Mouse (Mus musculus) retina, postnatal 7 days (tissue): ENCODE measurements around the gene Phlda2.
"Not testable (repeated sequence)": the region's sequence is repeated elsewhere in the genome, so short reads cannot be mapped to it uniquely, and the experiment has no call there.

ENCODE experiments used
- DNase-seq: peaks from one replicate; pipeline ENCODE4 v3.0.0-alpha.2; 2012; ENCODE audit warnings: low read depth, low spot score

Gene Phlda2

DNA sequence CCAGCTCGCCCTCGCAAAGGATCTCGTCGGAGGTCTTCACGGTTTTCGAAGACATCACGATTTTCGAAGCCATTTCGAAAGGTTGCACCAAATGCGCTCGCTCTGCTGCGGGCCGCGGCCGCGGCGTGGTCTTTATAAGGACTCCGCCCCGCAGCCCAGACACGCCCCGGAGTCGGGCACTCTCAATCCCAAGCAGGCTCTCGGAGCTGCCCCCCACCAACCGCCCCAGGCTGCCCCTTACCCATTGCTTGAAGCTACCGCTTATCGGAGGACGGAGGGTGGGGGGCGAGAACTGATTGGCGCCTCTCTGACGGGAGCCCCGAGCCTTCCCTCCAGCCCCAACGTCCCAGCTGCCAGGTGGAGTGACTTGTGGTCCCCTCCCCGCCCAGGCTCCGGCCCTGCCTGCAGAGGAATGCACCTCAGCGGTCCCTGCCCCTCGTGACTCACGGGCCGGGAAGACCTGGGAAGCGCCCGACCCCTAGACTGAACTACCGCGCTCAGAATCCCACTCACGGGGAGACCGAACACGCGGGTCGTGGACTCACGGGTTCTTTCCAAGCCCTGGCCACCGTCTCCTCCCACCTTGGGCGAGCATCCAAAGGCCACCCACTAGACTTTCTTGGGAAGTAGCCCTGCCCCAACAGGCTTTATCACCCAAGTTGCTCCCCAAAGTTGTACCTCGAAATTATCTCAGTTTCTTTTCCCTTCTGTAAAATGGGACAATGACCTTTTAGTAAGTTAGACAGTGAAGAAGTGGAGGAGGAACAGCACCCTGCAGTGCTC lies at the start of gene Phlda2:
Gene Phlda2 (minus strand): TSS at position 733 of the 783 bp plus-strand sequence.
- no peak for DNase-seq

DNA sequence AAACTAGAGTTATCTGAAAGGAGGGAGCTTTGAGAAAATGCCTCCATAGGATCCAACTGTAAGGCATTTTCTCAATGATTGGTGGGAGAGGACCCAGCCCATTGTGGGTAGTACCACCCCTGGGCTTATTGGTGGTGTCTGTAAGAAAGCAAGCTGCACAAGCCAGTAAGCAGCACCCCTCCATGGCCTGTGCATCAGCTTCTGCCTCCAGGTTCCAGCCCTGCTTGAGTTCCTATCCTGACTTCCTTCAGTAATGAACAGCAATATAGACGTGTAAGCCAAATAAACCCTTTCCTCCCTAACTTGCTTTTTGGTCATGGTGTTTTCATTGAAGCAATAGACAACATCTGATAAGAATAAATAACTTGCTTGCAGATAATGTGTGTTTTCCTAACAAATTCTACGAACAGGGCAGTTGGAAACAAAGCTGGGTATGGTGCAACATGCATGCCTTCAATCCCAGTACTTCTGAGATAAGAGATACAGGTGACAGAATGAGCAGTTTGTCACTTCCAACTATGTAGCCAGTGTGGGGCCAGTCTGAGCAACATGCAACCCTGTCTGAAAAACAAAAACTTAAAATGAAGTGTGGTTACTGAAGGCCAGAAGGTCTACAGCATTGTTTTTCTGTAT lies 46.8 kb upstream of the Phlda2 start:
- no peak for DNase-seq

DNA sequence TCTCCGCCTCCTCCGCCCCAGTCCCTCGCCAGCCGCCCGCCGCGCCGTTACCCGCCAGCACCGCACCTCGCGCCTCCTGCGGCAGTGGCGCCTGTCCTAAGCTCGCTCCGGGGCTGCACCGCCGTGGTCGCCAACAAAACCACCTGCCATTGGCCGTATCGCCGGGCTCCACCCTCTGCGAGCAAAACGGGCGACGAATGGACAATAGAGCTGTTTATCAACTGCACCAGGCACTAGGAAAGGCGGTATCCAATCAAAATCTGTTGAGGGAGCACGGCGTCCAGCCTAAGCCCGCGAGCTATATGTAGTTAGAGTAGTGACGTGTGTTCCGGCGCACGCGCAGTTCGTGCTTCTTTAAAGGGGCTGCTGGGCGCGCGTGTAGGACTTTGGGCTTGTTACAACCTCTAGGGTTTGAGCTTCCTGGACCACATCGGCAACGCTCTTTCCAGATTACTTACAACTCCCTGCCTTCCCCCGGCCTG lies 46.1 kb upstream of the Phlda2 start, which contains the start of gene Nap1l4:
Gene Nap1l4 (minus strand): TSS at position 131 of the 482 bp plus-strand sequence.
- DNase-seq, result peak; percentile 96

DNA sequence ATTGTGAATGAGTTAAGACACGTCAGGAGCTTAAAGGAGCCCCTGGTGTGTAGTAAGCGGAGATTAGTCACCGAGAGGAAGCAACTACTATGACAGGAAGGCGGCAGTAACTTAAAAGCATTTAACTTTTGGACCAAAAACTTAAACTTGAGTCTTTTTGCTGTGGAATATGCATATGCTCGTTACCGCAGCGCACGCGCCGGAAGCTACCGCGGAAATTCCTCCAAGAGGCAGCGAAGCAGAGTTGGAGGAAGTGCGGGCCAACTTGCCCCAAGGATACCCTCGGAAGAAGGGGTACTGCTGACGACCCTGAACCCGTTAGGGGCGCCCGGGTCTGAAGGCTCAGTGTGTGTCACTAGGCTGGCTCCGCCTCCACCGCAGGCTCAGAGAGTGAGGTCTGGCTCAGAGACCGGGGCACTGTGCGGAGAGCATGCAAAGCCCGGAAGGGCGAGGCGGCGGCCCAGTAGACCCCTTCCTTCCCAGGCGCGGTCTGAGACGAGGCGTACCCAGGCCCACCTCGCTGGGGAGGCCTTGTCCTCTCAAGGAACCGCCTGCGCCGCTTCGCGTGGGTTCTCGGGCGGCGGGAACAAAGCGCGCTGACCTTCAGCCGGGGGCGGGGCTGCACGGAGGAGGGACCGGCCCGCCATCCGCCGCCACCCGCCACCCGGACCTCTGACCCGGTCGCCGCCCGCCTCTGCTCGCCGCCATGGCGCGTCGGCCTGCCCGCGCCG lies 45.4 kb upstream of the Phlda2 start:
- no peak for DNase-seq

DNA sequence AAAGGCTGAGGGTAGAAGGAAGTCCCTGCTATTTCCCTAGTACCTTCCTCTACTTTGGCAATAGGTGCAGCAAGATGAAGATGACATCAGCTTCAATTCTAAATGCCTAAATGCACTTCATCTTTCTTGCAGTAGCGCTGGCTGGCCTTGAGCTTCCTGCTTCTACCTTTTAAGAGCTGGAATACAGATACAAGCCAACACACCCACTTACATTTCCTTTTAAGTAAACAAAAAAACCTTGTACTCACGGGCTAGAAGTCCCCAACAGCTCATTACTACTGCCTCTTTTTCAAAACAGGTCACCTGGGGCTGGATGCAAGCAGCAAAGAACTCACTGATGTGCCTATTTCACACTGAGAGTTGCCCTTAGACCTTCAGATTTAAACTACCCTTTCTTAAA lies 43.6 kb upstream of the Phlda2 start:
- no peak for DNase-seq

DNA sequence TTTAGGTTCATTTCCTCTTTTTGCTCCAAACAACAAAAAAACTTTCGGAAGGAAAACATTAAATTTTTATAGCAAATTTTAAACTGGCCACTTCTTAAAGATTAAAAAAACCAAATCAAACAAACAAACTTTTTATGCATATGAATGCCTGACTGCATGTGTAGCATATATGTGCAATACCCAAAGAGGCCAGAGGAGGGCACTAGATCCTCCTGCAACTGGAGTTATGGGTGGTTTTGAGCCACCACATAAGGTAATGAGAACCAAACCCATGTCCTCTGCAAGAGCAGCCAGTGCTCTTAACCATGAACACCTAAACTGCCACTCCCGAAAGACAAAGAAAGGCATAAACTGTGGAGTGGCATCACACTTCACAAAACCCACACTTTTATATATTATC lies 41.4 kb upstream of the Phlda2 start:
- DNase-seq, result no peak

DNA sequence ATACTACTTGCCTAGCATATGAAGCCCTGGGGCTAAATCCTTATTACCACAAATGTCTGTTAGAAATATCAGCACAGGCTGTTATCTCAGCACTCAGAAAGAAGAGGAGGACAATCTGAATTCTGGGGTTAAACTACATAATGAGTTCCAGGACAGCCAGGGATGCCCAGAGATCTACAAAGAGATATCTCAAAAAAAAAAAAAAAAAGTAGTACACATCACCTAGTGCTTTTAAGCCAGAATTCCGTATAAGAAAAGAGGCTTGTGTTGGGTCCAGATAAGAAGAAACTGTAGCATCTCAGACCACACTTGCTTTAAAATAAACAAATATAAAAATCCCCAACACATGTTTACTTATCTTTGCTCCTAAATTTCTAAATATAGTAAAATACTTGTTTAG lies 35.7 kb upstream of the Phlda2 start:
- DNase-seq, result no peak

DNA sequence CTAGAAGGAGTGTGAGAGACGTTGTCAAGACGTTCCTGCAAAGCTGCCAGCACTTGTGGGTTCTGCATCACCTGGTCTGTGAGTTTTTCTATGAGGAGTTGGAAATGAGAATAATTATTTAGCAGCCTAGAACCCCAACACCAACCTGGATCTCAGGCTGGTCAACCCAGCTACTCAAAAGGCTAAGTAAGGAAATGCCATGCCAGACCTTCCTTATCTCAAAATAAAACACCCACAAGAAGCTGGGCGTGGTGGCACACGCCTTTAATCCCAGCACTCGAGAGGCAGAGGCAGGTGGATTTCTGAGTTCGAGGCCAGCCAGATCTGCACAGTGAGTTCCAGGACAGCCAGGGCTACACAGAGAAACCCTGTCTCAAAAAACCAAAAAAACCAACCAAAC lies 35.3 kb upstream of the Phlda2 start:
- DNase-seq, result not testable (repeated sequence)

DNA sequence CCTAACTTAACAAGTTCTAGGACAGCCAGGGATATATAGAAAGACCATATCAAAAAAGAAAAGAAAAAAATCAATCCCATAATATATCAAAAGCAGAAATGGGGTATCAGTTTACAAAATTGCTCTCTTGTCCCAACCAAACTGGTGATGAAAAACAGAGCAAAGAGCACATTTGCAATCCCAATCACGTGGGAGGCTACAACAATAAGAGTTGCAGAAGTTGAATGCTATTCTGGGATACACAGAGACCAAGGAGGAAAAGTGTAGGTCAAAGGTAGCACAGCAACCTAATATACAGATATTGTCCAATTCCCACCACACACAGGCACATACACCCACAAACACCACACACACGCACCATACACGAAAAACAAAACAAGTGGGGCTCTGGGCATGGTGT lies 33.3 kb upstream of the Phlda2 start:
- no peak for DNase-seq

DNA sequence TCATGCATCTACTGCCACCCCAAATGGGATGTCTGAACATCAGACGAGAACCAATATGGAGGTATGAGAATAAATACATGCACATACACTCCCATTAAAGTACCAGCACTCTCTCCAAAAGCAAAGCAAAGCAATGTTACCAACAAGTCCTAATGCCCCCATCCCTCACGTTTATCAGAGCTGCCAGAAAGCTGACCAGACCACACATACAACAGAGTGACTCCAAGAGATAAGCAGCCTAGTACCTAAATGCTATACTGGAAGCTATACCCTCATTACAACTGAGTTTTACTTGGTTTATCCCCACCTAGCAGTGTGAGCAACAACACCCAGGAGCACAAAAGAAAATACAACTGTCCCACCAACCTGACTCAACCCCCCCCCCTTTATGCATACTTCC lies 30.3 kb upstream of the Phlda2 start:
- no peak for DNase-seq

DNA sequence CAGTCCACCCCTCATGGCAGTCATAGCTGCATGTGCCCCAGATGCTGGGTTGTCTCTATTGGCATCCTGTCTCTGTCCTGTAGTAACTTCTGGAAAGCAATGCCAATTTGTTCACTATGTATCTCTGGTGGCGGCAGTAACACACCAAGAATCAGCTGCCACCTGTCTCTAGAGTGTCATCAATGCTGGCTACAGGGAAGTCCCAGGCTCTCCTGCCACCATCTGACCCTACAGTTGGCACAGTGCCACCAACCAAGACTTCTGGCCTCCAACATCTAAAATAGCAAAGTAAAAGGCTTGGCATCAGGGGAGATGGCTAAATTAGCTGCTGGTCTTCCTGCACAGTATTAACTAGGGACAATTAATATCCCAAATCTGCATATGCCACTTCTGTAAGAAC lies 29.5 kb upstream of the Phlda2 start:
- no peak for DNase-seq

DNA sequence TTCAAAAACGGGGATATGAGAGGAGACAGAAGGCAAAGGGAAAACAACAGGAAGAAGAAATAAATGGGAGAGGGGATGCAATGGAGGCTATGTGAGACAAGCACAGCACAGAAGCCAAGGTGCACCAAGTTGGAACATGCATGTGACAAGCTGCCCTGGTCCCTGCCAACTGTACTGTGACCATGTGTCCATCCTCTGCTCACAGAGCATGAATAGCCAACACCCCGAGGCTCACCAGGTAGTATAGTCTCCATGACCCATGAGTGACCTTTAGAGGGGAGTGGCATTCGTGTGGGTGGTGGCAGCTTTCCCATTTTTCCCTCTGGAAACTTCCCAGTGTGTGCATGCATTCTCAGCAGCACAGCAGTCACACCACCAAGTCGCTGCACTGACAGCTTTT lies 16.4 kb upstream of the Phlda2 start:
- DNase-seq, result no peak

DNA sequence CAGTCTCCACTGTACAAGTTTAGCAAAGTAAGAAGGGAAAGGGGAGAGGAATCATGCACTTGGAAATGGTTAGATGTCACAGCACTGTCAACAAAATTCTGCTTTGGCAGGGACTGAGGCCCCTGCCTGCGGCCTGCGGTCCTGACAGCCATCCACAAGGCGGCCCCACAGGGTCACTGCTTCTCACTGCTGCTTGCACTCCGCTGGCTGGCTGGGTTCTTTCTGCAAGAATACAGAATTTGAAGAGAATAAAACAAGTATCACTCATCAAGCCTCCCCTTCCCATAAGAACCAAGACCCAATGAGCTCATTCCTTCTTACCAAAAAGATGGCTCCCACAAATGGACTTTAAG lies 11.4 kb upstream of the Phlda2 start:
- DNase-seq, result no peak

DNA sequence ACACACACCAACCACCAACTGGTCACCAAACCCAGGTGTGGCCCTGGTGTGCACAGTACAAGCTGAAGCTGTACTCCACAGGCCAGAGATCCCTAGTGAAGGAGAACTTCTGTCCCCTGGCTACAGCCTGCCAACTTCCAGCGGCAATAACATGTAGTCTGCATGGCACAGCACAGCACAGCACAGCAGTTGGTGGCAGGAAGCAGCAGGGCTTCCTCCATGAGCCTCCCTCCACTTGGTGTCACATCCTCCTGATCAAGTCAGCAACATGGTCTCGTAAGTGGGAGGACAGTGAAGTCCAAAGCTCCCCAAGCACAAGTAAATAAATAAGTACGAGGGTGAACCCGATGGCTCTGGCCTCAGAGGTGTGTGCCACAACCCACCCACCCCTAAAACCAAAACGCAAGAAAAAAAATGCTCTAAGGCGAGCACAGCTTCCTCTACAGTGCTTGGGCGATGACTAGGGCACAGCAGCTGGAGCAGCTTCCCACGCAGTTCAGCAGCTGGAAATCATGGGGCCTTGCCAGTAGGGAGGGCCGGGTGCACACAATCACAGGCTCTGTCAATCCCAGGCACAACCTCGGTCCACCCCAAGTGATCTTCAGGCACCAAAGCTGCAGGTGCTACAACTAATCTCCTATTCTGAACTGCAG lies 10.9 kb upstream of the Phlda2 start:
- DNase-seq, result no peak

DNA sequence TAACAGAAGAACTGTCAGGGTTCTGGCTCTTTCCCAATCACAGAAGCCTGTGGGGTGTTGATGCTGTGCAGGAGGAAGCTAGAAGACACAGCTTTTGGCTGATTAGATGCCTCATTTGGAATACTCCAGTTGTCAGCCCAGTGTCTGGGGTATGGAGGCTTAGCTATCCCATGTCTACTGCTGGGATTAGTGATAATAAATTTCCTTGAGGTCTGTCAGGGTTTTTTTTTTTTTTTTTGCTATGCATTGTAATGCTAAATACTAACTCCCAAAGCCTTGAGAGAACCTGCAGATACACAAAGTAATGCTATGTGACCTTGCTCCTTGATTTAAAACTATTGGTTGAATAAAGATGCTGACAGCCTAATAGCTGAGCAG lies 8.4 kb upstream of the Phlda2 start:
- DNase-seq, result no peak

DNA sequence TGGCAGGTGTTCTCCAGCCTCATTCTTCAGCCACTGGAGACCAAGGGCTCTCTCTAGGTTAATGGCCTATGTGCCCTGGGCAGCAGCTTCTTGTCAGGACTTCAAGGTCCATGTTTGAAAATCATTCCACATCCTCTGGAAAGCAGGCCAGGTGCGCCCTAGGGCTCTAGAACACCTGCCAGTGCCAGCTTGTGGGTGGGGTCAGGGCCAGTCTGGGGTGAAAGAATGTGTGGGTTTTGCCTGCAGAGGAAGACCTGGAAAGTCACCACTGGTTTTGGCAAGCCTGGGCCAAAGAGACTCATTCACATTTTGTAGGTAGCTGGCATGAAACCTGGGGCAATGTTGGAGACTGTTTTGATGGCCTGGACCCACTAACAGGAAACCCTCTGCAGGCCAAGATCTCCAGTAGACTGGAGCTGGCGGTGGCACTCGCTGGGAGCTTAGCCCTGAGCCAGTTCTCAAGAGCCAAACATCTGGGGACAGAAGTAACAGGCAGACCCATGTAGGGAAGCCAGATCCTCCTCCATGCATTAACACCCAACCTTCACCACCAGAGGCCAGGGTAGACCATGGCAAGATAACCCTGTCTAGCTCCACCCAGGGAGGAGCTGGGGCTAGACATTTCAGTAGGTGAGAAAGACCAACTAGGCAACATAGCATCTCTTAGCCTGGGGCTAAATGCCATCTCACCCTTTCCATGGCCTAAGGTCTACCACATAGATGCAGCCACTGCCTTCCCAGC lies 7.8 kb upstream of the Phlda2 start:
- DNase-seq, result no peak

DNA sequence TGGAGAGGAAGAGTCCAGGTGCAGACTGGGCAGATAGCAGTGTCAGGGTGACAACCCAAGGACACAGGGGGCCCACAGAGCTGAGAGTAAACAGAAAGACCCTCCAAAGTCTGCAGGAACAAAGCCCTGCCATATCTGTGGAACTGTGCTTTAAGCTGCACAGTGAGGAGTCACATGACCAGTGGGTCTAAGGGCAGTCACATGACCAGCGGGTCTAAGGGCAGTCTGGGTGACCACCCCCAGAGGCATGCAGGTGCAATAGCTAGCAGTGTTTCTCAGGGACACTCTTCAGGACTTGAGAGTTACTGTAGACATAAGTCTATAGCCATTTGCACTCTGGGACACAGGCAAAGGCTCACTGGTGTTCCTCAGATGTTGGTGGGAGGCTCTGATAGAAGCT lies 6.6 kb upstream of the Phlda2 start:
- no peak for DNase-seq

DNA sequence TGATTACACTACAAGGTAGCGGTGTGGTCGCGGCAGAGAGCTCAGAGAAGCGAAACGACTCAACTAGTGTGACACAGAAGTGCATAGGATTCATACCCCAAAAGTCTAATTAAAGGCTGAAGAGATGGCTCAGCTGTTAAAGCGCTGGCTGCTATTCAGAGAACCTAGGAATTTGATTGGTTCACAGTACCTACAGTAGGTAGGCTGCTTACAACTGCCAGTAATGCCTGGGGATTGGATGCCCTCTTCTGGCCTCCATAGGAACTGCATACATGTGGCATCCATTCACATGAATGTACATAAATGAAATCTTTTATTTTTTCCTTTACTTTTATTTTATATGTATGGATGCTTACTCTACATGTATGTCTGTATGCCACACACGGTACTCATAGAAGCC lies 3.7 kb upstream of the Phlda2 start:
- DNase-seq, result peak; percentile 35

DNA sequence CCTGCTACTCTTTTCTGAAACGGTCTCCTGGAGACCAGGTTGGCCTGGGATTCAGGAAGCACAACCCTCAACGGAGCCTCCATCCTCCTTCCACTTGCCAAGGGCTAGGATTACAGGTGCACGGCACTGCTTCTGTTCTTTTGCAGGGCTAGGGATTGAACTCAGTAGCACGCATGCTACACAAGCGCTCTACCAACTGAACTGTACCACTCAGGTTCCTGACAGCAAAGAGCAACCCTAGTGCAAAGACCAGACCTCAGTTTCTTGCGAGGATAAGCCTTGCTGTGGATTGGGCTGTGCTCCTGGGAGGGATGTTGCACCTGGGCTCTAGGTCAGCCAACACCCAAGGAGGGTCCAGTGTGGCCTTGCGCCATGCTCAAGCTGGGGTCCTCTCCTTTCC lies 3.3 kb upstream of the Phlda2 start:
- DNase-seq, result no peak

DNA sequence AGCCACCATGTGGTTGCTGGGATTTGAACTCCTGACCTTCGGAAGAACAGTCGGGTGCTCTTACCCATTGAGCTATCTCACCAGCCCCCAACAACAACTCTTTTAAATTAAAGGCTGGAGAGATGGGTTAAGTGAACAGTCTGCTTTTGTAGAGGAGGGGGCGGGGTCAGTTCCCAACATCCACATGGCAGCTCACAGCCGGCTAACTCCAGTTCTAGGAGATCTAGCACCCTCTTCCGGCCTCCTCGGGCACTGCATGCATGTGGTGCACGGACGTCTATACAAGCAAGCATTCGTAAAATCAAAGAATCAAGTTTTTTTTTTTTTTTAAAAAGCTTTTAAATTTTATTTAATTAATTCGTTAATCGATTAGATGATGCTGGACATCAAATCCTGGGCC lies 2.9 kb upstream of the Phlda2 start:
- peak; percentile 38 for DNase-seq

DNA sequence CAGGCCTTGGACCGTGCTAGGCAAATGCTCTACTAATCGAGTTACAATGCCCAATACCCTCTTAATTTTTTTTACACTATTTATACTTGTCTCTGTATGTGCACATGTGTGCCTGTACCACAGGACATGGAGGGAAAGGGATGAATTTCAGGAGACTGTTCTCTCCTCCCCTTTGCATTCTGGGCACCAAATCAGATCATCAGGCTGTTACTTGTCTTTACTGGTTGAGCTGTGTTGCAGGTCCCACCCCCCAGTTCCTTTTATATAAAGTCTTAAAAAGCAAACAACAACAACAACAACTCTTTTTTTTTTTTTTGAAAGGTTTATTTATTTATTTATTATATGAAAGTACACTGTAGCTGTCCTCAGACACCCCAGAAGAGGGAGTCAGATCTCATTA lies 2.5 kb upstream of the Phlda2 start:
- no peak for DNase-seq

DNA sequence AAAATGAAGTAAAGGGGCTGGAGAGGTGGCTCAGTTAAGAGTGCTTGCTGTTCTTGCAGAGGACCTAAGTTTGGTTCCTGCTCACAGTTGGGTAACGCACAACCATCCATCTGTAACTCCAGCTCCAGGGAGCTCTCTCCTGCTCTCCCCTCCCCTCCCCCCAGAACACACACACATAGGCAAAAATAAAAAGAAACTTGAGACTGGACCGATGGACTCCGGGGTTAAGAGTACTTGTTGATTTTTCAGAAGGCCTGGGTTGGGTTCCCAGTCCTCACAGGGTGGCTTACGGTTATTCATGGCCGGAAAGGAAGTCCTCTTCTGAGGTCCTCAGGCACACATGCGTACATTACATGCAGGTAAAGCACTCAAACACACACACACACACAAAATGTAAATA lies 976 bp upstream of the Phlda2 start:
- DNase-seq, result no peak
